Mouse (Mus musculus) regulatory T cell (primary cell): ENCODE results near the gene Manba.

Experiments used
- in situ Hi-C: fragments of 300-600 bp; cut with MboI, MseI; formaldehyde crosslinking; loops from one replicate; pipeline ENCODE4 v1.15.1; 2025; ENCODE audit warnings: high pct_unique_total_duplicates

Gene Manba

DNA sequence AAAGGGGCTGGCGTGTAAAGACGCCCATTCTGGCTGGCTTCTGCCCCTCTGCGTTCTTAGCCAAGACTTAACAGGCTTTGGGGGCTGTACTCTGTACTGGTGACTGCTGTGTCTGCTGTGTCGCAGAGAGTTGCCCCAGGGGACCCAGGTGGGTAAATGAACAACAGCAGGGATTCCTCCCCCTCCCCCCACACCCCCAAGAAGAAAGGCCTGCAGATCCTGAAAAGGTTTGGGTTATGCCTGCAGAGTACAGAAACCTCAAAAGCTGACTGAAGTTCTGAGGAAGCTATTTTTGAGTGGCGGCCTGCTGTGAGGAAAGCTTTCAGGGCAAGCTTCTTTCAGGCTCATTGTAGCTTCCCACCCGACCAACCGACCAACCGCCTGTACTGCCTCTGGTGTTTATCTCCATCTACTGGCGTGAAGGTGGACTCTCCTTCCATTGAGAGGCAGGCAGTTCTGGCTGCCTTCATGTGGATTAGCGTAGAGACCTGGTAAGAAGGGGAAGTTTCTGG lies 96.3 kb downstream of the Manba start:
- in situ Hi-C loops = no loop called here

DNA sequence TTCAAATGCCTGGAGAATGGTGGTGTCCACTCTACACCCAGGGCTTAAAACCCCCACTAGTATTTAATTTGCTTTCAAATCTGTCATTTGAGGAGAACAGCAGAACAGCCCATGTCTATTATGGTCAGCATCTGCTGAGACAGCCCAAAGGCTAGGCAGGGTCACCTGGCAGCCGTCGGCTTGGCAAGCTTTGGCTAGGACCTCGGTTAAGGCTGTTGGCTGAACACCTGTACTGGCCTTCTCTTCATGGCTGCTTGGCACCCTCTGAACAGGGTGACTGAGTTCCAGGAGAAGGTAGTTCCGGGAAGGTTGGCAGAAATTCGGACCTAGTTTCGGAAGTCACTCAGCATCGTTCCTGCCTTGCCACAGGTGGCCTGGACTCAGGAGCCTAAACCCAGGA lies 96.8 kb downstream of the Manba start:
- in situ Hi-C loops = no loop called here

DNA sequence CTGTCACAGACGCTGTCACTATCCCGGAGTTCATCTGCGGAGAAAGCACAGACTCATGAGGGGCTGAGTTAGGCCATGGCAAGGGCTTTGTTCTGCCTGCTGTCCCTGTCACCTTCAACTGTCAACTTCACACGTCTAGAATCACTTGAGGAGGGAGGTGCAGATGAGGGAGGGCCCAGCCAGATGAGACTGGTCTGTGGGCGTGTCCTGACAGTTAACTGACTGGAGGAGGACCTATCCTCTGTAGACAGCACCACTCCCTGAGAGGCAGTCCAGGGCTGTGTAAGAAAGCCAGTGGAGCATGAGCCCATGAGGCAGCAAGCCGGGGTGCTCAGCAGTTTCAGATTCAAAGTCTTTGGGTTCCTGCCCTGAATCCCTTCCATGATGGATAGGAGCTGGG lies 100.1 kb downstream of the Manba start:
- in situ Hi-C loops = no loop called here

DNA sequence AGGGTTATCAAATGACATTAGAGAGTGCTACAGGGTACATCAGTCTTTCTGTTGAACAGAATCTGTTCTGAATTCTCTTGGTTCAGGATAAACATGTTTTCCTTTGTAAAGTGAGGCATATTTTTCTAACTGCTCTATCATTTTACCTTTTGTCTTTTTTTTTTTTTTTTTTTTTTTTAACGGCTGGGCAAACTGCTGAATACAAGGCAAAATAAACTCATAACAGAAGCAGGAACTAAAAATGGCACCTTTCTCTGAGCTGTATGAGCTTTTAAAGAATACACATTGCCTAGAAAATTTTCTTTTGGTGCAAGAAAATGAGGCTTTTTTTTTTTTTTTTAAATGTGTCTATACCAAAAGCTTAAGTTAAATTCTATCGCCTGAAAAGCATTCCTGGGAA lies 100.6 kb downstream of the Manba start:
- in situ Hi-C loops = no loop called here

DNA sequence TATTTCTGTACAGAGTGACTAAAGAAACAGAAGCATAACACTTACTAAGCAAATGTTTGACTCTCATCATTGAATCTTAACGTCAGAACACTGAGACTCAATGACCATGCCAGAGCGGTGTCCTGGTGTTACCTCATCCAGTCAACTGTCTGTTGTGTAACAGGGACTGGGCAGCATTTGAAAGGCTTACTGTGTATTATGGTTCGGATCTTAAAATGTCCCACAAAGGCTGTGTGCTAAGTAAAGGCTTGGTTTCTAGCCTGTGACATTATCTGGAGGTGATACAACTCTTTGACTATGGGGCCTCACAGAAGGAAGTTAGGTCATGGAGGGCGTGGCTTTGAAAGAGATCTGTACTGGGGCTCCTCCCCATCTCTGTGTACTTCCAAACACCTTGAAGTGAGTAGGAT lies 101.1 kb downstream of the Manba start:
- in situ Hi-C loops = no loop called here

DNA sequence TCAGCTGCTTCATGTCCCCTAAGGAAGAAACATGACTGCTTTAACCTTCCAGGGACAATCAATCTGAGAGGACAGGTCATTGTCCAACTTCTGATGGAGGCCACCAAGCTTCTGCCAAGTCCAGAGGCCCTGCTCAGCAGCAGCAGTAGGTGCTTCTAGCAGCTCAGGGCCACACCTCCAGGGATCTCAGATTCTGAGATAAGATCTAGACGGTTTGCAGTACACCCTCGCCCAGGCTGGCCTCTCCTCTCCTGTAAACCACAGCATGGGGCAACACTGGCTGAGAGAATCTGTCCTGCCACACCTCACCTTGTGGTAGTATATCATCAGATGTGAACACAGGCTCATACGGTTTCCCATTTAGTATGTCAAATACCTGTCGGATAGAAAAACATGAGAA lies 105.1 kb downstream of the Manba start:
- in situ Hi-C loops = no loop called here

DNA sequence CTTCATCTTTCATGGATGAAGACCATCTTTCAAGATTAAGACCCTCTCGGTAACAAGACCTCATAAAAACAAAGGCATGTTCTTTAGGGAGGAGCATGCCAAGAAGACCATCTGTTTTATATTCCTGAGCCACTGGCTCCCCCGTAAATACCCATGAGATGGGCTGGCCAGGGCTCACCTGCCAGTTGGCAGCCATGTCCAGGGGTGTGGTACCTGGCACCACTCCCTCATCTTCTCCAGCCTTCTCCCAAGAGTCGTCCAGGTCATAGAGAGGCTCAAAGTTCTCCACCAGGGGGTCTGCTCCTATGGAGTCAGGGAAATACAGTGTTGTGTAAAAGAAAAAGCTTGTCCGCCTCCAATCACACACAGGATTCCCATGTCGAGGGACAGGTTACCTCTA lies 106.0 kb downstream of the Manba start:
- in situ Hi-C loops = no loop called here

DNA sequence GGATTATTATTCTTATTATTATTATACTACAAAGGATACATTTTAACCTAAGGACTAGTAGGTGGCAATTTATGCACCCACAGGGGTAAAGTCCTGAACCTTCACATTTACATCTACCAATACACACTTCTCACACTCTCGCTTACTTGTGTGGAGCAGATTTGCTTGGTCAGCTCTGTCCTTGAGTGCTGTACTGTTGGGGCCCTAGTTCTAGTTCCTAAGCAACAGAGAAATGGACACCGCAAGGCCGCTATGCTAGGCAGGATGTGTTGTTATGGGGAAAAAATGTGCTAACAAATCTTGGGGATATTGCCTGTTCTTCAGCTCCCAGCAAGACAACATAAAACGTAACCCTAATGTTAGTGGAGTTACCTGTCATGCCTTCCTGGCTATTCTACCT lies 106.6 kb downstream of the Manba start:
- in situ Hi-C loops = no loop called here

DNA sequence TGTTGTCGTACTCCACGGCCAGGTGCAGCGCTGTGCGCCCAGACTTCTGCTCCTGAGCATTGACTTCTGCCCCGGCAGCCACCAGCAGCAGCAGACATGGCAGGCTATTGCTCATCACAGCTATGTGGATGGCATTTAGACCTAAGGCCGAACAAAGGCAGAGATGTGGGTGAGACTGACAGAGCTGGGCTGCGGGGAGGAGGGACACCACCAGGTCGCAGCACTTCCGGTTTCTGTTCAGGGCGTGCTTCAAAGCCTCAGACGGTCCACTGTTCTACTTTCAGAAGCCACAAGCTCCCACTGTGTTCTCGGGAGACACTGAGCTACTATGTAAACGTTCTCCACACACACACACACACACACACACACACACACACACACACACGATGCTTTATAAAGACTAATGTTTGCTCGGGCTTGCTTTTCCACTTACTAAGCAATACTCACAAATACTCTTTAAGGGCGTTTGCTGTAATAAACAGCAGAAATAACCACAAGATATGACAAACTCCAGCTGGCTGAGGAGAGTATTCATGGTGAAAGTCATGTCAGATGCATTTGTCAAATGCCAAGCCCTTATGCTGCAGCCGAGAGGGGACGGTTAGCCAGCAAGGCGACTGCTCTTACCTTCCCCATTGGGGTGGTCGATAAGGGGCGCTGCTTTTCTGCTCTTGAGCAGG lies 109.0 kb downstream of the Manba start:
- in situ Hi-C loops = no loop called here

- in situ Hi-C loops = no loop called here
Observed at GRCm38 (mm10) chr3:135597014-135597413, 111.6 kb downstream of the Manba start.

GRCm38 (mm10) chr3:135598355-135598754 lies 112.9 kb downstream of the Manba start:
- in situ Hi-C loops = no loop called here

- in situ Hi-C loops = no loop called here
Observed at GRCm38 (mm10) chr3:135602731-135603130, 117.3 kb downstream of the Manba start.

DNA sequence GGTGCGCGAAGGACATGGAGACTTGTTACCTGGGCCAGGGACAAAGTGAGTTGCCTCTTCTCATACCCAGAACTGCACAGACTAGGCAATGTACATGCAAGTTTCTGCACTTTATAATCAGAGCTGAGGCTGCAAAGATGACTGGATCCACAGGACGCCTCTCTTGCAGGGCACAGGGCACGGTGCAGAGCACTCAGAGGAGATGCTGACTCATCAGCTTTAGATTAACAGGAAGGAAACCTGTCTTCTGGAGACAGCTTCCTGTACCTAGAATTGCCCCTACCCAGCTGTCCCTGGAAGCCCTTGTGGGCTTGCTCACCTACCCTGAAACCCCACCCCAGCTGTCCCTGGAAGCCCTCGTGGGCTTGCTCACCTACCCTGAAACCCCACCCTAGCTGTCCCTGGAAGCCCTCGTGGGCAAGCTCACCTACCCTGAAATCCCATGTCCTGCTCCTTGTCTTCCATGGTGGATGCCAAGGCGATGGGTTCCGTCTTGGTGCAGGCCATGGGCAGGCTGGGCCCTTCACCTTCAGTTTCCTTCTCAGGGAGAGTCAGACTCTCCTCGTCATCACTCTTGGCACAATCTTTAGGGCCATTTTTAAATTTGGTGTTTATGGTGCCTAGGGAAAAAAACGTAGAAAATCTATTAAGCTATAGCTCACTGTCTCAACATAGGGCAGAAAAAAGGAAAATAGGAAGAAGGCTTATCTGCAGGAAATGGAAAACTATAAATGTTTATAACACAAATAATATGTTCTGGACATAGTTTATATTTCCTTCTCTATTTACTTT lies 119.4 kb downstream of the Manba start:
- in situ Hi-C loops = no loop called here

- in situ Hi-C loops = no loop called here
Observed at GRCm38 (mm10) chr3:135605474-135605873, 120.1 kb downstream of the Manba start.

DNA sequence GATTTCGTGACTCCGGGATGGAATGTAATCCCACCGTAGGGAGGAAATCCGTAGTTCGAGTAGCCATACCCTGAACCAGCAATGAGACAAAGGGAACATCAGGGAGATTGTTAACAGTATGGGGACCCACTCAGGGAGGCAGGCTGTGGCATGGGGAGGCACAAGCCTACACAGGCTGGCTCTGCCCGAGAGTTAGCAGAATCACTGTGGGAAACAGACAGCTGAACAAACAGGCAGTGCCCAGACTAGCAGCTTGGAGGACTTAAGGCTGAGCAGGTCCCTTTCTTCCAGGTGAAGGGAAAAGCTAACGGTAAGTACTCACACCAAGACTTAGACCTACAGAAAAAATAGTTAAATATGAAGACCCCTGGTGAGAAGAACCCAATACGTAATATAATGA lies 121.2 kb downstream of the Manba start:
- in situ Hi-C loops = no loop called here

GRCm38 (mm10) chr3:135607021-135607420 lies 121.6 kb downstream of the Manba start:
- in situ Hi-C loops = no loop called here

- in situ Hi-C loops = no loop called here
Observed at GRCm38 (mm10) chr3:135607660-135608473, 122.5 kb downstream of the Manba start.

GRCm38 (mm10) chr3:135610221-135610620 lies 124.8 kb downstream of the Manba start:
- in situ Hi-C loops = loop anchor here (10.0 kb wide), 1 partner anchor 145 kb away; no protein-coding TSS in a partner anchor

GRCm38 (mm10) chr3:135614376-135614775 lies 129.0 kb downstream of the Manba start:
- in situ Hi-C loops = loop anchor here (10.0 kb wide), 1 partner anchor 150 kb away; no protein-coding TSS in a partner anchor

GRCm38 (mm10) chr3:135616730-135617129 lies 131.3 kb downstream of the Manba start:
- in situ Hi-C loops = loop anchor here (10.0 kb wide), 1 partner anchor 152 kb away; no protein-coding TSS in a partner anchor
